Mouse (Mus musculus) MEL (cell line): ENCODE measurements at regions not wholly inside any gene's neighbourhood (a gene's known extent, or its start where the extent isn't known, plus 50 kb on each side); places are given as distances from the start of the nearest gene placed in this dataset.

Source experiments
- CTCF ChIP-seq, 3 experiments: IDR thresholded peaks in 2 of 3; conservative IDR thresholded peaks in 1 of 3; 2 replicates each; pipeline ENCODE4 v1.5.1; 2011 to 2012; ENCODE audit warnings: low read length in 3 of 3, low read depth in 2 of 3, mild to moderate bottlenecking in 2 of 3, improper control_type of control experiment in 1 of 3, inconsistent platforms in 1 of 3, mixed read lengths in 1 of 3, moderate library complexity in 1 of 3; ENCODE audit not compliant: control insufficient read depth in 1 of 3, insufficient read depth in 1 of 3, poor library complexity in 1 of 3, severe bottlenecking in 1 of 3
- HCFC1 ChIP-seq: IDR thresholded peaks from 2 replicates; pipeline ENCODE4 v1.6.1; 2012; ENCODE audit warnings: low read depth, mild to moderate bottlenecking, inconsistent platforms, low read length, improper control_type of control experiment, moderate library complexity
- KAT2A ChIP-seq: conservative IDR thresholded peaks from 2 replicates; pipeline ENCODE4 v1.6.1; 2012; ENCODE audit warnings: low read depth, low read length, improper control_type of control experiment, inconsistent platforms
- MAFK ChIP-seq: IDR thresholded peaks from 2 replicates; pipeline ENCODE4 v1.6.1; 2011; ENCODE audit warnings: low read depth, mild to moderate bottlenecking, low read length, improper control_type of control experiment, borderline replicate concordance
- NRF1 ChIP-seq: IDR thresholded peaks from 2 replicates; pipeline ENCODE4 v1.6.1; 2014; ENCODE audit warnings: low read depth, mild to moderate bottlenecking, inconsistent platforms, low read length, improper control_type of control experiment, moderate library complexity; ENCODE audit not compliant: poor library complexity, insufficient read depth, severe bottlenecking
- POLR2A ChIP-seq, 2 experiments: IDR thresholded peaks; 2 replicates each; pipeline ENCODE4 v1.6.1; 2011 to 2012; ENCODE audit warnings: low read length in 2 of 2, mild to moderate bottlenecking in 2 of 2, control low read depth in 1 of 2, improper control_type of control experiment in 1 of 2, low read depth in 1 of 2, moderate library complexity in 1 of 2; ENCODE audit not compliant: control insufficient read depth in 1 of 2, insufficient read depth in 1 of 2, poor library complexity in 1 of 2
- POLR2AphosphoS5 ChIP-seq: IDR thresholded peaks from 2 replicates; pipeline ENCODE4 v1.6.1; 2012; ENCODE audit warnings: low read depth, borderline replicate concordance, mild to moderate bottlenecking, inconsistent platforms, low read length, moderate library complexity, mixed read lengths
- SIN3A ChIP-seq: IDR thresholded peaks from 2 replicates; pipeline ENCODE4 v1.6.1; 2012; ENCODE audit warnings: low read length, improper control_type of control experiment, inconsistent platforms
- TCF12 ChIP-seq: IDR thresholded peaks from 2 replicates; pipeline ENCODE4 v1.6.1; 2014; ENCODE audit warnings: low read depth, mild to moderate bottlenecking, inconsistent platforms, low read length, improper control_type of control experiment, moderate library complexity
- ZC3H11A ChIP-seq: IDR thresholded peaks from 2 replicates; pipeline ENCODE4 v1.6.1; 2012; ENCODE audit warnings: low read depth, mild to moderate bottlenecking, inconsistent platforms, low read length, improper control_type of control experiment
- ZNF384 ChIP-seq: IDR thresholded peaks from 2 replicates; pipeline ENCODE4 v1.6.1; 2012; ENCODE audit warnings: low read depth, mild to moderate bottlenecking, inconsistent platforms, low read length, improper control_type of control experiment

DNA sequence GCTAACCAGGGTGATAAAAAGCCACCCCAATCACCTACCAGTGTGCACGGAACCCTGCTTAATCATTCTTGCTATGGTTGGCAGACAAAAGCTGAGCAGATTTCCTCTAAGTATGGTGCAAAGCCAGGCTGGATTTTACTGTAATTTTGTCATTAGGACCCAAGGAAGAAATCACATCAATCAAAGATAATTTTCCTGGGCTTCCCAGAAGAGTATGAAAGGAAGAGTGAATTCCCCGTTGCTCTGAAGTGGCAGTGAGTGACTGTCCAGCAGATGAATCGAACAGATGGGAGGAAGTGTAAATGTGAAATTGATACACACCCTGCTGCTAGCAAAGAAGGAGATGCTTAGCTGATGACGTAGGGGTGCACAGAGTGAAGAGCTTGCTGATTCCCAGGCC, 232.2 kb downstream of the Nucb2 start:
- TF ChIP-seq CTCF (IDR thresholded peaks at IDR 0.05 in 2 of 3, conservative IDR thresholded peaks at IDR 0.05 in 1 of 3; ENCODE audit: control insufficient read depth in 1 of 3, insufficient read depth in 1 of 3, low read depth in 2 of 3, low read length in 3 of 3, poor library complexity in 1 of 3, severe bottlenecking in 1 of 3) (no peak), SIN3A (no peak), POLR2A (IDR thresholded peaks at IDR 0.05; ENCODE audit: control insufficient read depth in 1 of 2, insufficient read depth in 1 of 2, low read depth in 1 of 2, low read length in 2 of 2, poor library complexity in 1 of 2) (no peak), MAFK (no peak), ZC3H11A (no peak), HCFC1 (no peak), NRF1 (no peak), POLR2AphosphoS5 (no peak), TCF12 (no peak), KAT2A (no peak), ZNF384 (no peak)
